Mouse (Mus musculus) left cerebral cortex, adult 9 months (tissue): ENCODE data around the gene Dusp6.
"Not testable (repeated sequence)": the region's sequence is repeated elsewhere in the genome, so short reads cannot be mapped to it uniquely, and the experiment has no call there.

Experiments used
- DNase-seq, 2 experiments: peaks; one replicate each; pipeline ENCODE4 v3.0.0; 2022; ENCODE audit warnings: low spot score in 2 of 2

Gene Dusp6

DNA sequence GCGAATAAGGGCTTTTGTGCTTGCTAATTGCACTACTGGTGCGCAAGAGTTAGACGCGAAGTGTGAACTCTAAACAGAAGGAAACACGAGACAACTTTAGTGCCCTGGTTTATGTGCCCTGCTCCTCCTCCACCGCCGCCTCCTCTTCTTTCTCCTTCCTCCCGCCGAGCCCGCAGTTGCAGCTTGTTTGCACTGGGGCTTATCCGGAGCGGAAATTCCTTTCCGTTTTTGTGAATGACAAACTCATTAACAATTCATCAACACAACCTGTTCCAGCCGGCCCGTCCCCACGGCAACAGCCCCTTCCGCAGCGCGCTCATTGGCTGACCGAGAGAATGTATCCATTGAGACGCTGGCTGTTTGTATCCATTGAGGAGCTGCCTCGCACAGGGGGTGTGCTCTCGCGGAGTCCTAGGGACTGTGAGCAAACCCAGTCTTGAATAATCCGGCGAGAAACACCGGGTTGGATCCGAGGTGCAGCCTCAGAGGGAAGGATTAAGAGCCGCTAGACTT is at the start of gene Dusp6:
Gene Dusp6 (plus strand): TSS at position 365 of the 513 bp plus-strand sequence.
- DNase-seq: peak; percentile 94 to 98

DNA sequence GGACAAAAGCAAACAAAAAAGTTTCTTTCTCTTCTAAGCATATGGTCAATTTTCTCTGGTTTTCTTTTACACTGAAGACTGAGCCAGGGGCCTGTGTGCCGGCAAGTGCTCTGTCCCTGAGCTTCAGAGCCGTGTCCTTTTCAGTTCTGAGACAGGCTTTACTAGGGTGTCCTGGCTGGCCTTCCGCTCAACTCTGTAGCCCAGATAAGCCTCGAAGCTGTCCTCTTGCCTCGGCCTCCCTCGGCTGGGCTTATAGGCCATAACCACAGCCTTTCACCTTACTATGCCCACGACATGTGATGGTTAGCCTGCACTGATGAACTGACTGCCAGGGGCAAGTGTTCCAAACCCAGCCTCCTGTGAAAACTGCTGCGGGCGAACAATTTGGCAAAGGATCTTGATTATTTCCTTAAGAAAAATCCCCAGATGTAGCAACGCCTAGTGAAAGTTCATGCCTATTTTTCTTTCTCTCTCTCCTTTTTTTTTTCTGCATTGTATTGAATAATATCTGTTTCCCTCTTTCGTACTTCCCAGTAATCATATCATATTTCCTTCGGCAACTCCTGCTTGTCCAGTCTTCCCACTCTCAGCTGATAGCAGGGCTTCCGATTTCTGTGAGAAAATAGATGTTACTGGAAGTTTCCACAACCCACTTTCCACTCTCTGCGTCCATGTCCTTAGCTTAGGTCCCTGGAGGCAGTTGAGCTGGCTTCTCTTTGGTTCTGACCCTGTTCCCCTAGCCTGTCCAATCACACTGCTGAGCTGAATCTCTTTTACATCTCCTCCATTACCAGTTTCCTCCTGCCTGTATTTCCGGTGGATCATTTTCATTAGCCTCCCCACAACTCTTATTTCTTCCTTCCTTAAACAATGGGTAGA is 48.4 kb upstream of the Dusp6 start:
- DNase-seq: no peak

DNA sequence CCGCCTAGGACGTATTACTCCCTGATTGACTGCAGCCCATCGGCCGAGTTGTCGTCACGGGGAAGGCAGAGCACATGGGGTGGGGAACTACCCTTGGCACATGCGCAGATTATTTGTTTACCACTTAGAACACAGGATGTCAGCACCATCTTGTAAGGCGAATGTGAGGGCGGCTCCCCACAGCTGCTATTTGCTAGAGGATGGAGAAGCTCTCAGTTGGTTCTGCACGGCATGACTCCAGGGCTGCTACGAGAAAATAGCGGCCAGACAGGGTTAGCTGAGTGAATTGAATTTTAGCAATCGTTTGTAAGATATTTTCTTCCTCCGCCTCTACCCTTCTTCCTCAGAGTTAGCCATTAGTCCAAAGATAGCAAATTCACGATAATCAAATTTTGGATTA is 46.5 kb upstream of the Dusp6 start:
- not testable (repeated sequence) for DNase-seq

DNA sequence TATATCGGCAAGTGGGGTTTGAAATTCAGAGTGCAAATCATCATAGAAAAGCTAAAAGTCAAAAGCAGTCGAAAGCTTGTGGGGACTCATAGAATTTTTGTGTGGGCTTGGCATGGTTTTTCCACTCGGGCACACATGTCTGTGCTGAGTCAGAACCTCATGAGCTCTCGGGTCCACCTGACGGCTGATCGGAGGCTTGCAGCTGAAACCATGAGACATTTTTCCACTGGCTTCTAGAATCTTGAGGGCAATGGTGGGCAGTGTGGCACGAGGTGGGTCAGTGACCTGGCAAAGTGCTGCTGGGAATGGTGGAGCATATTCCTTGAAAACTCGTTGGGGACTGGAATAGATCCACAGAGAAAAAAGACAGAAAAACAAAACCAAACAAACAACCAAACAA is 41.5 kb upstream of the Dusp6 start:
- DNase-seq: no peak

DNA sequence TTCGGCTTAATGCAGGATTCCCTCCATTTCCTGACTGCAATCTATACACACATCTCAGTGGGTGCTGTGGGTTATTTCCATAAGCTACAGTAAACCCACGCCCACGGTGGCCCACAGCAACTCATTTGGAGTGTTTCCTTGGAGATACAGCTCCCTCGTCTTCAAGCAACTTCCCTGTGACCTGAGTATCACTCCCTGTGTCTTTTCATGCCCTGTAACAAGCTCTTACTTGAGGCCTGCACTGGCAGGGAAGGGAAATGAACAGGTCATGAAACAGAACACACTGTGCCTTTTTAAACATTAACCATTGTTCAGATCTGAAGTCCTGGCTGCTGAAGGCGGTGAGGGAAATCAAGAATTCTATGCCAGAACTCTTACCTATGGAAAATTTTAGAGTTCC is 40.3 kb upstream of the Dusp6 start:
- DNase-seq: peak in 1 of 2 experiments; percentile 40

DNA sequence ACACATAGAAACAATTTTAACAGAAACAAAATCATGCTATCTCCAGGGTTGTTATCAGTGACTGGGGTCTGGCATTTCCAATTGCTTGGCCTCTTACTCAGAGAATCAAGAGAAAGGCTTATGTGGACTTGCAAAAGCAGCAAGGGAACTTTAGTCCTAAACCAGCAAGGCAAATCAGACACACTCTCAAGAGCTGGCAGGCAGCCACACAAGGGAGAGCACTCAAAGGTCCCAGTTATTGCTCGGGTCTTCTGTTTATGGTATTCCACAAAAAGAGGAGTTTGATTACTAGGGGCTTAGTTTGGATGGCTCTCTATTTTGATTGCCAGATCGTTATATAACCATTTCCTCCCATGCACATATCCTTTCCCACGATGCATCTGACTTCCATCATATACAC is 38.8 kb upstream of the Dusp6 start:
- DNase-seq: no peak

DNA sequence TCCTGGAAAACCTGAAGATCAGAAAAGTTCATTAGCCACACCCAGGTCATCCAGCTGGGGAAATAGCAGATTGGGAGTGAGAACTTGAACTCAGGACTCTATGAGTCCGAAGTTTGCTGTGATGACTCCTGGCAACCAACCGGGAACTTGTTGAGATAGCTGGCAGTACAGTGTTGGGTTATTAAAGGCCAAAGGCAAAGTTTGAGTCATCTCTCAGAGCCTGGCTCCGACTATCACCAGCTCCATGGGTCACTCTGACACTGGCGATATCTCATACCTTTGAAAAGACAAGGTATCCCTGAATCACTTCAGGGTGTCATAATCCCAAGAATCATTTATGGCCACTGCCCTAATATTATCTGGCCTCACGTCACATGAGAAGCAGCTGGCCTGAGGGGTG is 36.2 kb upstream of the Dusp6 start:
- no peak for DNase-seq

DNA sequence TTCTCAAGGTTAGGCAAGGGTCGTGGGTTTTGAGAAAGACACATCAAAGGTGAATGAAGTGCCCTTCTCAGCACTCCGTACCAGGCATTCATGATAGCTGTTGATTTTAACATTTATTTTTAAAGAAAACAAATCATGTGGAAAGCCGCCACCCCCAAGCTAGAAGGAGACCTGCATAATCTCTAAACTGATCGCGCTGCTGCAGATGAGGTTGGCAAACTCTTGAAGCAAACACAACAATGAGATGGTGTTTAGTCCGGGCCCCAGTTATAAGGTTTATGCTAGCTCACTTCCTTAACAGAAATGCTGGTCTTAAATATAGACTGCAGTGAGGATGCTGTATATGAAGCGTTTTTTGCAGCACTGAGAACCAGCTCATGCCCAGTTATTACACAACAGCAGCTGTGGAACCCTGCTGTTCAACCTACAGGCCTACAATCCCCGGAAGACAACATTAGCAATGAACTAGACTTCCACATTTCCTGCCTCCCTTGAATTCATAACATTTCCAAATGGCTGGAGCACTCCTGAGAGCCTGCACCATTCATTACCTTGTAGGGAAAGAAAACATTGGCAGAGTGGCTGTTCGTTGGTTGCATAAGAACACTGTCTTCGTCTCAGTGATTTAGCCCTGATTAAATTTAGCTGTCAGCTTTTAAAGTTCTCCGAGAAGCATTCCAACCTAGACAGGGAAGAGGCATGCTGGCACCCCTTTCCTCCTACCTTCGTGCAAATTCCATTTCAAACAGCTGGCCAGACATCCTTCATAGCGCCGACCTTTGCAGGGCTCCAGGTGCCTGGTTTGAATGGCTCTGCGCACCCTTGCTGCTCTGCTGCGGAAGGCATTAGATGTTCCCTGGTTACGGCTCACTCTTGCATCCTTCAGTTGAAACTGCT is 34.8 kb upstream of the Dusp6 start:
- DNase-seq: peak in 1 of 2 experiments; percentile 53

DNA sequence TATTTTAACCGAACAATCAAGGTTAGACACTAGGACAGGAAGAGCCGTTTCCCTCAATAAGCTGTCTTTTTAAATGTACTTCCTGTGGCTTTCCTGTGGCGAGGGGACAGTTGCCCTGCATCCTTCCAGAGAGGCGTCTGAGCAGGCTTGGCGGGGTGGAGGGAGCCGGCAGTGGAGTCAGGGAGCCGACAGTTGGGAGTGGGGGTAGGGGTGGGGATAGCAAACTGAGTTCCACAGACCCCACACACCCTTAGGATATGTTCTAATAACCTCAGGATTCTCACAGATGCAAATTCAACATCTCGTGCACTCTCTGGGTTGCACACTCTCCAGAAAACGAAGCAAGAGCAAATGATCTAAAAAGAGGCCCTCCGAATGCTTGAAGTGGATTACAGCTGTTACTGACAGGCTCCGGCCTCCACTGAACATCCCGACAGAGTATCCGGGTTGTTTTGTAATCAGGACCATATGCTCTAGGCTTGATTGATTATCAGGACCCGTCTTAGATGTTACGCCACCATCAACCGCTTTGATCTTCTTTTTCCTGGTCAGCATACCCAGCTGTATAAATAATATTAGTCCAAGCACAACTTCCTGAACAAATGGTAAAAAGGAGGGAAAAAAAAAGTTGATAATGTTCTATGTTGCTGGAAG is 33.9 kb upstream of the Dusp6 start:
- no peak for DNase-seq

DNA sequence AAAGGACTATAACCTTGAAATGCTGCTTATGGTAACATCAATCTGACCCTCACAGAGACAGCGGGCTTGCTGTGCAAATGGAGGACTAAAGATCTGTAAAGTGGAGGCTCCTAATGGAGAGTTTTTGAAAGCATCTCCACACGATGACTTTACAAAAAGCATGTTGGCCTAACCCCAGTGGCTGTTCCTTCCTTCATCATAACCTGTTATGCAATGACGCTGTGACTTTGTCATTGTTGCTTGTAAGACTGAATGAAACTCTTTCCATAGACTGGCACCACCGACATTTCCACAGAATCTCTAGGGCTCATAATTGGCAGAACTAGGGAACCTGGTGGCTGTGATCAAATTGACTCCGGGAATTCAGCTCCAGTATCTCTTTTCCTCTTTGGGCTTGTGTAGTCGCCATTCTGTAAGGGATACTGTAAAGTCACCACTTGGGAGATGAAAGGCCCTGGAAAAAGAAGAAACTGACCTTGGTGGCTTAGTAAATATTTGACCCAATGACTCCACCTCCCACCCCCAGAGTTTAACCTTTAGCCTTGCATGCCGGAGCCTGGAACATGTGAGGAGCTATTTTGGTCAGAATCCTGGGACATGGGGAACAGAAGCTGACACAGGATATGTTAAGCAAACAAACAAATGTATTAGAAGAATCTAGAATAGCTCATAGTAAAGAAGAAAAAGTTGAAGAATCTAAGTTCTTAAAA is 30.4 kb upstream of the Dusp6 start:
- DNase-seq: no peak

DNA sequence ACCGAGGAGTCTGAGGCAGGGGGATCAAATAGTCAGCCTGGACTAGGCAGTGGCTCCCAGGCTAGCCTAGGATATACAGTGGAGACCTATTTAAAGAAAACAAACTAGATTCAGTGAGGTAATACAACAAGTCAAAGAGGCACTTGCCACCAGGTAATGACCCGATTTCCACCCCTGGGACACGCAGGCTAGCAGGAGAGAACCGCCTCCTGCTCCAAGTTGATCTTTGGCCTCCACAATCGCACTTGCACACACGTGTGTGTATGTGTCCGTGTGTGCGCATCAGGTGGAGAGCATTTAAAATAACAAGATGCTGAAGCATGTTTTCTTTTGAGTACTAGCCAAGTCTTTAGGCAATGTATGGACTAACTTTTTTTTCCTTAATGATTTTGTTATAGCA is 28.7 kb upstream of the Dusp6 start:
- DNase-seq: no peak

DNA sequence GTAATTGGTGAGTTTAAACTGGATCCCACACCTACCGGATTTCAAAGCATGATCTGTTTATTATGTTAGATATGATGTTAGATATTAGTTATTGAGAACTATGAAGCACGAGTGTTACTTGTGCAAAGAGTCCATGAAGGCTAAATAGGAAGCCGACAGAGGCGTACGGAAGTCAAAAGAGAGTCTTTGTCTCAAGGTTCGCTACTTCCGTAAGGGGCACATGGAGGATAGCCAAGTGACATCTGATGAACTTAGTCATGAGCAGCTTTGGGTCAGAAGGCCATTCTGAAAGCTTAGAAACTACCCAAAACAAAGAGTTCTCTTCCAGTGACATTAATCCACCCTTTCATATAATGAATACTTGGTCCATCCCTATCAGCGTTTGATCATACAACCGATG is 27.9 kb upstream of the Dusp6 start:
- DNase-seq: no peak

DNA sequence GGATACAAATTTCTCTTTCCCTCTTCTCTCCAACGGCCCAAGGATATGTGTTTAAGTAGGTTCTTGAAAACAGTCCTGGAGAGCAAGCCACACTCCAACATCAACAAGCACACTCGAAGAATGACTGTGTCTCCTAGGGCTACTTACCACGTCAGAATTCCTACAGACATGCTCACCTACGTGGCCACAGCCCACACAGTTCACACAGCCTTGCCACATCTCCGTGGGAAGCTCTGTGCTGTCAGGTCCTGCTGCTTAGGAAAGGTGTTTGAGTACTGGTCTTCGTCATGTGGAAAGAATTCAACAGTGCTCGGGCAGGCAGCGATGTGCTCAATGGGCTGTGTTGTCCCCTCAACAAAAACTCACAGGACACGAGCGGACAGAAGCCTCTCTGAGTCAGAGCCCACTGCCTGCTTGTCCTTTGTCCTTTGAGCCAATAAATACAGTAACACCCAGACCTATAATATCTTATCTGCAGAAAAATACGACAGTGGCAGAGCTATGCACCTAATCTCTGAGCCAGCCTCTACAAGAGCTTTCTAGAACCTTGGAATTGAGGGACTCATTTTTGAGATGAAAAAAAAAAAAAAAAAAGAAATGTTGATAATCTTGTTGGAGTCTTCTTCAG is 25.7 kb upstream of the Dusp6 start:
- no peak for DNase-seq

DNA sequence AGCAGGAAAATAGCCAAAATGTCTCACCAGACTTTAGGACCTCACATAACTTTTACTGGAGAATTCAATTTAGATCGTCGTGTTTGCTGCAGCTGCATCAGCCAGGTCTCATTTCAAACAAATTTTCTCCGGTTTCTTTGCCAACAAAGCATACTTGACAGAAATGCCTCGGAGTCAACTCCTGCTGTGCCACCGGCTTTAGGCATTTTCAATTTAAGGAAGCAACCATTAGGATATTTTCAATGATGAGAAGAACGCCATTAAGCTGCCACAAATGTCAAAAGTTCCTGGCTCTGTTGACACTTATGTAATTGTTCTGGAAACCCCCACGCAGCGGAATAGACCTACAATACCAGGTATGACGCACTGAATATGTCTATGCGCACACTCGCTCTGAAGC is 24.5 kb upstream of the Dusp6 start:
- DNase-seq: no peak

DNA sequence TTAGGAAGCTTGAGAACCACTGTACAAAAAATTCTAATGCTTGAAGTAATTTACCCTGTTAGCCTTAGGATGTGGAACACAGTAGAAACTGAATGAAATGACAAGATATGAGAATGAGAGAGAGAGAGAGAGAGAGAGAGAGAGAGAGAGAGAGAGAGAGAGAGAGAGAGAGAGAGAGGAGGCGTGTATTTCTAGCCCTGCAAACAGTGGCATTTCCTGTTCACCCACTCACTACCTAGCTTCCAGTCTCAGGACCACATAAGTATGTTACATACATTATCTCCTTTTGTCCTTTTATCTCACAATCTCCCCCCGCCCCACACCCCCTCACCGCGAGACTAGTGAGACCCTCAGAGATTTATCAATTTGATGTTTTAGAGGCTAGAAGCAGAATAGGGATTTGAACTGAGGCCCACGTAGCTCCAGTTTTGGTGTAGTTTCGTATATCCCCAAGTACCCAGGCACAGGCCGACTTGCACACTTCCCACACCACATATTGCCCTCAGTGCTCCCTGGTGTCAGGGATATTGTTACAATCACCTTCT is 21.7 kb upstream of the Dusp6 start:
- DNase-seq: no peak

DNA sequence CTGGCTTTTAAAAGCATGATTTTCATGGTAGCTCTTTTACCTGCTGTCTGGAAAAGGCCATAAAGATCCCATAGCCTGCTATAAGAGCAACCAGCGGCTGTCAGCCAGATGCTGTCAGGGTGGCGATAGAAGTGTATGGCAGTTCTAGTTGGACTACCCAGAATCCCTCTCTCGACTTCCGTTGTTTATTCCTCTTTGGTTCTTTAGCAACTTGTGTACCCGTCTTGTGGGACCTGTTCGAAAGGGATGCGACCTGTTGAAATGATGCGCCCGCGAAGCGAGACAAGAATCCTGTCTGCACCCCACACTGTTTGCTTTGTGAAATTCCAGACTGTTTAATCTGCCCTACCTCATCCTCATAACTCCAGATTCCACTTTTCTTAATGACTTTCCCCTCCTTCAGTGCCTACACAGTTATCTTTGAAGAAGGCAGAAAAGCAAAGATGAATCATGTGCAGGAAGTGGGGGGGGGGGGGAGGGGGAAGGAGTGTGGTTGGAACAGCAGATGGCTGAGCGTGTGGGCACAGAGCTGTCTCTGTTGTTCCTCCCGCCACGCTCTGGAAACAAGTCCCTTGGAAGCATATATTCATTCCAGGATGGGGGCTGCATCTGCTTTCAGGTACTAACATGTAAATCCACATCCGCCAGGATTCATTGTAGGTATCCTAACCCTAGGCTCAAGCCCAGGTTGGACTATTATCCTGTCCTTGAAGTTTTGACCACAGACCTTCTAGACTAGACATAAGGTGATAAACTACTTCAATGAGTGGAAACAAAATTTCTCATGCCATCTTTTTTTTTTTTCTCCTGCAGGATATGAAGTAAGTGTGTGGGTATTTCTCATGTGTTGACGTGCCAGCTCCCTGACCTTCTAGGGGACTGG is 21.0 kb upstream of the Dusp6 start:
- peak in 1 of 2 experiments; percentile 63 for DNase-seq

DNA sequence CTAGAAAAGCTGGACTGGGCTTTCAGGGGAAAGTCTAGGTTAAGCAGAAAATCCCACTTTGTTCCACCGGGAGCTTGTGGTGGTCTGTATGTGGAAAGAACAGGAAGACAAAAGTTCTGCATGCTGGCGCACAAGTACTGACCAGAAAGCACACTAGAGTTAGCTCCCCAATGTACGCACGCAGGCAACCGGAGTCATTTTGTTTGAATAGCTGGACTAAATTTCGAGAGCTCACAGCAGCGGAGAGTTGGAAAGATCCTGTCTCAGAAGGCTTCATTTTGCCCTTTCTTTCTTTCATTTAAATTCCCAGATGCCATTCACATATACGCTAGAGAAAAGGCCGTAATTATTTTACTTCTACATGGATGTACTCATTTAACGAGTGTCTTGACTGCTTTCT is 20.3 kb upstream of the Dusp6 start:
- DNase-seq: no peak

DNA sequence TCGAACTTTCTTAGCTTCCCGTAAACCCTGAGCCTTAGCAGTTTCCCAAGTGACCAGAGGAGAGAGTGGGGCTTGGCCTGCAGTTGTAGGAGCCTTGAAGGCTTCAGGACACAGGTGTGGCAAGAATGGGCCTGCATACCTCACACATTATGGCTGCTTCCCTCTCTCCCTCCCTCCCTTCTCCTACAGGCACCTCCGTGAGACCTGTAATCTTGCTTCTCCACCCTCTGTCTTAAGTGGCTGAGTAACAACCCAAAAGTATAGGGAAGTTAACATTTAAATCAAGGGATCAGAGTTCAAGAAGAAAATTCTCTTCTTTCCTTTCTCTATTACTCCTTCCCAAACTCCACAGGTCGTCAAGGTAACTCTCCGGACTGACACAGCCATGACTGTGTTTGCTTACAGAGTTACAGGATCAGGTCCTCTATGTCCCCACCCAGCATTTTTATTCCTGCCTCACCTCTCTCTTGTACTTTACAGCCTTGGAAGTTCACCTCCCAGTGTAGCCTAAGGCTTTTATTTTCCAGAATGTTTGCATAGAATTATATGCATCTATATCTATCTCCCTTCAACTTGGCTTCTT is 19.0 kb upstream of the Dusp6 start:
- no peak for DNase-seq

DNA sequence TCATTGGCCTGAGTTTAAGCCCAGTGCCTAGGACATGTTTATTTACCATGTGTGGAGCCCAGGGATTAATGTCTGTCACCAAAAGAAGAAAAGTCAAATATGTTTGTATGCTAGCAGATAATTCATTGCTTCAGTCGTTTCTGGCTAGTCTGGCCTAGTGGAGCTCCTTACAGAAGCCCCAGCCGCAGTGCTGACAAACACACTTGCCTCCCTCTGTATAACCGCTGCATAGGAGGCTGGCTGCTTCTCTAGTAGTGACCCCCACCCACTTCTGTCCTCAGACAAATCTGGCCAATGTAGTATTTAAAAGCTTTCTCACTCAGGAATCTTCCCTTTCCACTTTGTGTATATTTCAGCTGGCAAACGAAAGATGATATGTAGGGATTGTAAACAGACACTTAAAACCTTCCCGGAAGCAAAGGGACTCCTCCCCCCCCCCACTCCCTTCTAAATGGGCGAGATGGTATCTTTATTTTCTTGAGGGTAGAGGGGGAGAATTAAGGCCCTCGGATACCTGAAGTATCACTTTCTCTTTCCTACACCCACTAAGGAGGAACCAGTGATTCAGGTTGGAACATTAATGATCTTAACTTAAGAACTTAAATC is 18.3 kb upstream of the Dusp6 start:
- no peak for DNase-seq
